Comparison of ENCODE assay signal across 14 mouse cellular contexts in genomic region chr14:23640665-23641064, GRCm38 (mm10).
DNase-seq lines count a peak whose midpoint lies in the region; ATAC-seq lines count a peak whose summit lies in the region.
"Had no signal": no experiment of that assay in that cellular context is flagged by ENCODE, and none has a peak within 500 bp of the region (broad histone marks: within the 10 kb centered on the region; RNA-seq: fewer than 3 reads in every experiment).

No protein-coding gene starts in this region.

- H3K4me3 ChIP-seq in heart, embryonic 11.5 days (ENCODE audit: low read depth, low read length): no peak overlapping the region
- H3K4me3 ChIP-seq: embryonic facial prominence, embryonic 13.5 days; hindbrain, embryonic 15.5 days had no signal

- no peaks in the 10 kb centered on the region for H3K9me3 ChIP-seq in heart, embryonic 11.5 days (replicated peaks; ENCODE audit: control insufficient read depth, low read length)
- H3K9me3 ChIP-seq: embryonic facial prominence, embryonic 13.5 days; hindbrain, embryonic 15.5 days had no signal

- no peaks in the 10 kb centered on the region for H3K4me1 ChIP-seq in heart, embryonic 11.5 days (ENCODE audit: control insufficient read depth, insufficient read depth, low read length)

- peak; percentile 43 for DNase-seq in heart, postnatal 4 days
- DNase-seq in left cerebral cortex, adult 18-20 months (ENCODE audit: low spot score in 2 of 2): peak; percentile 25 to 47
- no peak for DNase-seq in left cerebral cortex, adult 8-10 months (ENCODE audit: low spot score in 2 of 2)
- peak; percentile 22 for DNase-seq in NIH3T3 (ENCODE audit: low read depth)
- DNase-seq in adrenal gland, postnatal 25 days: peak; percentile 23
- DNase-seq in urinary bladder, postnatal 4 days (ENCODE audit: low spot score in 2 of 2): no peak
- DNase-seq: cerebellum, adult 9-10 months; lung, postnatal 36 days; thymus, postnatal 36 days had no signal

- H3K27me3 ChIP-seq in heart, embryonic 11.5 days (ENCODE audit: control insufficient read depth, insufficient read depth, low read length): no peaks in the 10 kb centered on the region; the same call in 1 of the 2 replicates
- H3K27me3 ChIP-seq: embryonic facial prominence, embryonic 13.5 days; hindbrain, embryonic 15.5 days had no signal

- no peak overlapping the region for H3K4me2 ChIP-seq in heart, embryonic 11.5 days
- H3K4me2 ChIP-seq: embryonic facial prominence, embryonic 13.5 days; hindbrain, embryonic 15.5 days had no signal

- H3K27ac ChIP-seq in heart, embryonic 11.5 days (ENCODE audit: low read depth, low read length): no peak overlapping the region
- H3K27ac ChIP-seq: embryonic facial prominence, embryonic 13.5 days; hindbrain, embryonic 15.5 days had no signal

- H3K36me3 ChIP-seq in heart, embryonic 11.5 days (ENCODE audit: control insufficient read depth, insufficient read depth, low read length): no peaks in the 10 kb centered on the region
- H3K36me3 ChIP-seq: embryonic facial prominence, embryonic 13.5 days; hindbrain, embryonic 15.5 days had no signal

- no peak overlapping the region for H3K9ac ChIP-seq in heart, embryonic 11.5 days (ENCODE audit: low read depth, low read length)
- H3K9ac ChIP-seq: embryonic facial prominence, embryonic 13.5 days; hindbrain, embryonic 15.5 days had no signal

- ATAC-seq in heart, embryonic 11.5 days (replicated peaks; ENCODE audit: insufficient number of reproducible peaks, low FRiP score, low TSS enrichment): no peak
- ATAC-seq: forebrain, embryonic 14.5 days; midbrain, embryonic 16.5 days had no signal

- WGBS in heart, embryonic 11.5 days (ENCODE audit: insufficient replicate concordance): 41% methylated on average over 2 of the region's 2 CpGs

Comparison
In these comparisons a context has a peak if more than half of its experiments do, and no peak if none do; other contexts are left out.
1. DNase-seq: peak in heart, postnatal 4 days (single experiment), left cerebral cortex, adult 18-20 months (2 of 2), NIH3T3 (single experiment) and adrenal gland, postnatal 25 days (single experiment); none in left cerebral cortex, adult 8-10 months (0 of 2) and urinary bladder, postnatal 4 days (0 of 2).